Mouse (Mus musculus): ENCODE data around the gene Prmt2.

- no peak for TF ChIP-seq POLR2A (IDR thresholded peaks at IDR 0.05; ENCODE audit: borderline replicate concordance, extremely low read depth, insufficient read depth, insufficient read length, poor library complexity, severe bottlenecking)
- TF ChIP-seq CTCF (IDR thresholded peaks at IDR 0.05; ENCODE audit: borderline replicate concordance, extremely low read depth, insufficient read depth, insufficient read length), result peak; percentile 64; the same call in 1 of the 2 replicates
These were observed 33.6 kb upstream of the Prmt2 start for GRCm38 (mm10) chr10:76271238-76271637.

Measured in brain, embryonic 14.5 days (tissue).